Mouse (Mus musculus) megakaryocyte, embryonic 14.5 days (primary cell): ENCODE data around the gene Kri1. TPM values are rescaled to one million over a fixed set of nuclear protein-coding genes. Genes with fewer than 3 reads are reported as not detected.
"Not testable (repeated sequence)": the region's sequence is repeated elsewhere in the genome, so short reads cannot be mapped to it uniquely, and the experiment has no call there.

ENCODE experiments used
- H3K27me3 ChIP-seq: replicated peaks from 2 replicates; pipeline ENCODE3; 2012; ENCODE audit warnings: inconsistent platforms
- H3K36me3 ChIP-seq: replicated peaks from 2 replicates; pipeline ENCODE3; 2012; ENCODE audit warnings: low read length, inconsistent platforms, mixed read lengths
- H3K4me1 ChIP-seq: 2 replicates; pipeline ENCODE4 v1.6.1; 2012; ENCODE audit warnings: inconsistent platforms
- H3K4me3 ChIP-seq: replicated peaks from 2 replicates; pipeline ENCODE3; 2012; ENCODE audit warnings: moderate library complexity, mild to moderate bottlenecking, inconsistent platforms
- H3K9me3 ChIP-seq: 2 replicates; pipeline ENCODE4 v1.6.1; 2012; ENCODE audit warnings: inconsistent platforms
- FLI1 ChIP-seq: IDR thresholded peaks from 2 replicates; pipeline ENCODE4 v1.6.1; 2012; ENCODE audit warnings: low read length, inconsistent platforms, mixed read lengths
- GATA1 ChIP-seq: IDR thresholded peaks from 3 replicates; pipeline ENCODE4 v1.6.1; 2012; ENCODE audit warnings: mixed read lengths, low read length, inconsistent platforms, borderline replicate concordance
- polyA plus RNA-seq: library from polyadenylated mRNA; stranded (reverse); fragments of >175 nt; gene quantifications from 2 replicates; pipeline ENCODE4 v1.2.3, GENCODE M21; 2012; ENCODE audit warnings: low replicate concordance; ENCODE audit not compliant: insufficient read depth

The Kri1 gene
- polyA plus RNA-seq, 1 experiment, result 47.4 TPM

- Histone ChIP-seq H3K9me3 (no peaks in the 10 kb centered on the region), H3K4me1 (peaks cover 66% of the 10 kb centered on the region), H3K4me3 (peak overlapping the region; percentile 98), H3K36me3 (peaks cover 30% of the 10 kb centered on the region), H3K27me3 (no peaks in the 10 kb centered on the region)
- TF ChIP-seq FLI1, result no peak
- no peak for TF ChIP-seq GATA1
Observed at GRCm38 (mm10) chr9:21264272-21264999, 23.3 kb downstream of the Kri1 start.

DNA sequence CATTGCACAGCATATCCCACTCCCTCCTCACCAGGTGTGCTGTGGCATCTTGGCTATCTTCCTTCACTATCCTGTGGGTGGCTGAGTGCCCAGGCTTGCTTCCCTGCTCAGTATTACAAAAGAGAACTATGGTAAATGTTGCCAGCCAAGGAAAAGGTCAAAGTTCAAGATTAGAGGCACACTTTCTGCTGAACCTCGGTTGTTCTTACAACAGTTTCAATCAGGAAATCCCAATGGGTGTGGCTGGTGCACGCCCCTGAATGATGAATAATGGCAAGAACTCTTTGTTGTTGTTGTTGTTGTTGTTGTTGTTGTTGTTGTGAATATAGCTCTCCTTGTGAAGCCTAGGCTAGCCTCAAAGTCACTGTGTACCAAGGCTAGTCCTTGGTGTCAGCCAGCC, 25.9 kb downstream of the Kri1 start:
- peaks cover 3% of the 10 kb centered on the region for H3K27me3 ChIP-seq
- peaks cover 56% of the 10 kb centered on the region for H3K4me1 ChIP-seq

DNA sequence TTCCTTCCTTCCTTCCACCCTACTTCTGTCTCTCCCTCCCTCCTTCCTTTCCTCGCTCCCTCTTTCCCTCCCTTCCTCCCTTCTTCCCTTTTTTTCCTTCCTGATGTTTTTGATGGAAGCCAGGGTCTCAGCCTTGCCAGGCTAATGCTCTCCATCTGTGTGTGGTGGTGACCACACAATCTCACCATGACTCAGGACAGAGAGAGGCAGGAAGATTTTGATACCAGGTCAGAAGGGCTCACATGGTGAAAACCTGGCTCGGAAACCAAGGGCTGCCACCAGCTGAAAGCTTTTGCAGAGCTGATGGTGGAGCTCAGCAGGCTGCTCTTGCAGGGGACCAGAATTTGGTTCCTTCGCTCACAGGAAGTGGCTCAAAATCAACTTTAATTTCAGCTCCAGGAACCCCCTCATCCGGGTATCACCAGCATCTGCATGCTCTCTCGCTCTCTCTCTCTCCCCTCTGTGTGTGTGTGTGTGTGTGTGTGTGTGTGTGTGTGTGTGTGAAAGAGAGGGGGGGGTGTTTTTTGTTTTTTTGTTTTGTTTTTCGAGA, 27.2 kb downstream of the Kri1 start:
- H3K27me3 ChIP-seq, result peaks cover 3% of the 10 kb centered on the region
- no peak for TF ChIP-seq GATA1
- no peak for TF ChIP-seq FLI1
- no peak overlapping the region for H3K4me3 ChIP-seq

More for the DNA sequence above, 25.9 kb downstream of the Kri1 start:
- Histone ChIP-seq H3K9me3 (no peaks in the 10 kb centered on the region), H3K4me3 (peak overlapping the region; percentile 34), H3K36me3 (peaks cover 5% of the 10 kb centered on the region)
- TF ChIP-seq FLI1 (no peak), GATA1 (no peak)

GRCm38 (mm10) chr9:21256349-21256748, 31.4 kb downstream of the Kri1 start:
- H3K9me3 ChIP-seq, H3K36me3 ChIP-seq, H3K4me3 ChIP-seq: not testable (repeated sequence)
- Histone ChIP-seq H3K4me1 (peaks cover 25% of the 10 kb centered on the region), H3K27me3 (peaks cover 30% of the 10 kb centered on the region)

More for the DNA sequence above, 27.2 kb downstream of the Kri1 start:
- Histone ChIP-seq H3K9me3 (no peaks in the 10 kb centered on the region), H3K4me1 (peaks cover 43% of the 10 kb centered on the region), H3K36me3 (no peaks in the 10 kb centered on the region)

- Histone ChIP-seq H3K27me3 (peaks cover 45% of the 10 kb centered on the region), H3K36me3 (no peaks in the 10 kb centered on the region), H3K4me3 (no peak overlapping the region), H3K4me1 (peaks cover 22% of the 10 kb centered on the region), H3K9me3 (no peaks in the 10 kb centered on the region)
- TF ChIP-seq GATA1, result no peak
Observed at GRCm38 (mm10) chr9:21254690-21255089, 33.1 kb downstream of the Kri1 start.

- no peak for TF ChIP-seq FLI1
- TF ChIP-seq GATA1, result no peak
- no peaks in the 10 kb centered on the region for H3K9me3 ChIP-seq
- peaks cover 24% of the 10 kb centered on the region for H3K4me1 ChIP-seq
- no peaks in the 10 kb centered on the region for H3K36me3 ChIP-seq
- no peak overlapping the region for H3K4me3 ChIP-seq
- H3K27me3 ChIP-seq, result peaks cover 71% of the 10 kb centered on the region
Observed at GRCm38 (mm10) chr9:21251116-21251735, 36.5 kb downstream of the Kri1 start.

DNA sequence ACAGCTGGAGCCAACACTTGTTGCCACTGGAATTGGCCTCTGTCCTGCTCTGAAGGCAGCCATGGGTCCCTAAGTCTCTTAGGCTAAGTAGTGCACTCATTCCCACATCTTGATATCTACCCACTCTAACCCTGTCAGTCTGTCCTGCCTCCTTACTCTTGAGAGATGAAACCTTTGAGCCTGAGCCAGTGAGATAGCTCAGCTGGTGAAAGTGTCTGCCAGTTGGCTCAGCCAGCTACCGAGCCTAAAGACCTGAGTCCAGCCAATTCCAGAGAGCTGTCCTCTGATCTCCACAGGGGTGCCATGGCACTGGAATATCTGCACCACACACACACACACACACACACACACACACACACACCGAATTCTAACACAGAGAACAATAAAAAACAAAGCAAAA, 37.3 kb downstream of the Kri1 start:
- peaks cover 24% of the 10 kb centered on the region for H3K4me1 ChIP-seq
- no peaks in the 10 kb centered on the region for H3K36me3 ChIP-seq
- no peak overlapping the region for H3K4me3 ChIP-seq
- peaks cover 76% of the 10 kb centered on the region for H3K27me3 ChIP-seq
- TF ChIP-seq GATA1, result no peak
- TF ChIP-seq FLI1, result no peak
- no peaks in the 10 kb centered on the region for H3K9me3 ChIP-seq

DNA sequence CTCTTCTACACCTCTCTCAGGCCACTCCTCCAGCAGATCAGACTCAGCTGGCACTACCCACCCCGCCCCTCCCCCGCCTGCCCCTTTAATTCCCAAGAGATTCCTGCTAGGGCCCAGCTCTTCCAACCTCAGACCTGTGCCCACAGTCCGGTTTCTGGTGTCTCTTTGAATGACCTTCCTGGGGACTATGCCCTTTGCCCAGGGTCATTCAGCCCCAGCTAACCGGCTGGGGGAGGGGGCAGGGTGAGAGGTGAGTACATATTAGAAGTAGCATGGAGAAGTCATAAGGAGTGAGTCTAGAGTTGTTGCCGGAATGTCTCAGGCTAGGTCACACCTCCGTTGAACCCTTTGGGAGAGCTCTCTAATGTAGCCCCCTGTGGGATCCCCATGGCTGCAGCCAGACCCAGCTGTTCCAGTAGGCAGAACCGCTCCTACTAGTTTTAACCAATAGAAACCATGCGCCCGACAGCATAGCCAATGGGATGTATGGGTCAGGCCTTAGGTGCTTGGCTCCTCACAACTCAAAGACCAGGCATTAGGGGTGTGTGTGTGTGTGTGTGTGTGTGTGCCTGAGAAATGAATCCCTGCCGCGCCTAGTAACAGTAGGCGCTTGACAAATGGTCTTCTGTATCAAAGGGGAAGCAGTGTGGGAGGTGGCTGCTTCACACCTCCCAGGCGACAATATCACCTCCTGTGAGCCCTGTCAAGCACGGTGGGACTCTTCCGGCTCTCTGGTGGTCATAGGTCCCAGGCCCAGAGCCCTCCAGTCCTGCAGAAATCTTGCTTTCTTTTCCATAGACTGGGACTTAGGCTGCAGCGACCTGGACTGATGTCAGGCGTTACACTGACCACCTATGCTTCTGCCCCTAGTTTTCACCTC, 37.9 kb downstream of the Kri1 start:
- no peak for TF ChIP-seq GATA1
- no peak for TF ChIP-seq FLI1
- Histone ChIP-seq H3K9me3 (no peaks in the 10 kb centered on the region), H3K4me3 (no peak overlapping the region), H3K4me1 (peaks cover 29% of the 10 kb centered on the region), H3K27me3 (peaks cover 83% of the 10 kb centered on the region), H3K36me3 (no peaks in the 10 kb centered on the region)

GRCm38 (mm10) chr9:21248326-21248725, 39.4 kb downstream of the Kri1 start, which contains the start of gene S1pr5:
S1pr5 (minus strand) TSS chr9:21248443.
- H3K4me3 ChIP-seq, result peak within 1 kb of the TSS; percentile 83
- TF ChIP-seq FLI1 (no peak), GATA1 (no peak)

More at GRCm38 (mm10) chr9:21248326-21248725, 39.4 kb downstream of the Kri1 start, which contains the start of gene S1pr5:
- peaks cover 43% of the 10 kb centered on the region for H3K4me1 ChIP-seq
- H3K9me3 ChIP-seq, result peaks cover 6% of the 10 kb centered on the region; the same call in 1 of the 2 replicates
- peaks cover 92% of the 10 kb centered on the region for H3K27me3 ChIP-seq
- H3K36me3 ChIP-seq, result no peaks in the 10 kb centered on the region
